Mouse (Mus musculus) liver, embryonic 14.5 days (tissue): ENCODE results near the gene Brap.

Experiments used
- CTCF ChIP-seq: IDR thresholded peaks from 2 replicates; pipeline ENCODE4 v1.5.1; 2016; ENCODE audit warnings: antibody characterized with exemption, low read depth, control low read depth
- EP300 ChIP-seq: IDR thresholded peaks from 2 replicates; pipeline ENCODE4 v1.6.1; 2016; ENCODE audit warnings: antibody characterized with exemption, low read depth

GRCm38 (mm10) chr5:121632804-121633203 lies 27.6 kb upstream of the Brap start:
- TF ChIP-seq EP300 (no peak), CTCF (no peak)
